Mouse (Mus musculus) limb, embryonic 10.5 days (tissue): ENCODE results near the gene Olfr1462. TPM values are rescaled to one million over a fixed set of nuclear protein-coding genes. Genes with fewer than 3 reads are reported as not detected.

Source experiments
- DNase-seq: peaks from one replicate; pipeline ENCODE4 v3.0.0-alpha.2; 2017; ENCODE audit warnings: low spot score
- H3K27ac ChIP-seq: fragments of 300-500 bp; sonication (generic); 2 replicates; pipeline ENCODE4 v1.5.1; 2016; ENCODE audit warnings: mild to moderate bottlenecking
- H3K27me3 ChIP-seq: fragments of 300-500 bp; sonication (generic); 2 replicates; pipeline ENCODE4 v1.6.1; 2016; ENCODE audit warnings: low read depth, mild to moderate bottlenecking; ENCODE audit not compliant: poor library complexity, severe bottlenecking
- H3K36me3 ChIP-seq: fragments of 300-500 bp; sonication (generic); 2 replicates; pipeline ENCODE4 v1.6.1; 2016; ENCODE audit warnings: mild to moderate bottlenecking, moderate library complexity
- H3K4me1 ChIP-seq: fragments of 300-500 bp; sonication (generic); 2 replicates; pipeline ENCODE4 v1.6.1; 2016
- H3K4me3 ChIP-seq: fragments of 300-500 bp; sonication (generic); 2 replicates; pipeline ENCODE4 v1.5.1; 2016; ENCODE audit warnings: mild to moderate bottlenecking, moderate library complexity
- H3K9me3 ChIP-seq: fragments of 300-500 bp; sonication (generic); replicated peaks from 2 replicates; pipeline ENCODE4 v1.6.1; 2016; ENCODE audit warnings: mild to moderate bottlenecking
- WGBS: fragments of 180-500 bp; shearing (Covaris S2); methylation state at CpG from one replicate; pipeline ENCODE4 v1.1.7; 2016; 5-methylcytosine and 5-hydroxymethylcytosine counted together
- polyA plus RNA-seq: library from polyadenylated mRNA; unstranded; fragments of >200 nt; fragmentation: Nextera tagmentation; extraction: Ambion mirVana; gene quantifications from 2 replicates; pipeline ENCODE4 v1.2.1, GENCODE M21; 2016

The Olfr1462 gene
- polyA plus RNA-seq: not detected in 2 replicates

DNA sequence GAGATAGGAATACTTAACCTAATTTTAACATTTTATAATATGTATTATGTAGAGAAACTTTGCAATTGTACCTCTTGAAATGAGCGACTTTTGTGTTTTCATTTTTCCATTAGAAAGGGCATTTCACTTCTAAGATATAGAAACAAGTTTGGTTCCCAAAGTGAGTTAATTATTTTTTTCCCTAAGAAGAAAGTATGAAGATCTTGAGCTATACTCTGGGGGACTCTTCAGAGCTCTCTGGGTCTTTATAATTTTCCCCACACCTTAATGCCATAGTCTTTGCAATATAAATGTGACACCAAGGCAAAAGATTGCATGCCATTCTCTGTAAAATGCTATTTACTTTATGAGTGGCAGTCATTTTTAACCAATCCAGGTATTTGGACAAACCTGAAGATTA lies at the start of gene Olfr1462:
Olfr1462 (plus strand) TSS at position 301 of the 400 bp plus-strand sequence.
- Histone ChIP-seq H3K4me3 (no peak within 1 kb of the TSS), H3K9me3 (no peaks in the 10 kb centered on the region), H3K27me3 (no peaks in the 10 kb centered on the region), H3K27ac (no peak within 1 kb of the TSS), H3K4me1 (no peaks in the 10 kb centered on the region), H3K36me3 (no peaks in the 10 kb centered on the region)
- WGBS: 84% methylated on average over 1 of the region's 1 CpGs
- no peak for DNase-seq

DNA sequence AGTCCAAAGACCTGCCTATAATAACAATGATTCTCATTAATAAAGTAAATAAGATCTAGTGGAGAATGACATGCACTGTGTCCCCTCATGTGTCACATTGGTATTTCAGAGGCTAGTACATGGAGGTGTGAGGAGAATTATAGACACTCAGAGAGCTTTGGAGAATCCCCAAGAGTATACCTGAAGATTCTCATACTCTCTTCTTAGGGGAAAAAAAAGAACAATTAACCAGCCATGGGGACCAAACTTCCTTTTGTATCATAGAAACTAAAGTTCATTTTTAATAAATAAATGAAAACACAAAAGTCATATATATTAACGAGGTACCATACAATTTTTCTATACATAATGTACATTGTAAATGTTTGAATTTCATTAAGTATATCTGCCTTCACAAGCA lies 36.1 kb upstream of the Olfr1462 start, which contains the start of gene Olfr1459:
Olfr1459 (minus strand) TSS at position 101 of the 400 bp plus-strand sequence.
- 73% methylated on average over 1 of the region's 1 CpGs for WGBS
- H3K9me3 ChIP-seq: 0 out of 2 replicates have a peak, but pooled peaks cover 3% of the 10 kb centered on the region
- H3K36me3 ChIP-seq: no peaks in the 10 kb centered on the region
- no peaks in the 10 kb centered on the region for H3K27me3 ChIP-seq
- no peak within 1 kb of the TSS for H3K4me3 ChIP-seq
- no peak for DNase-seq
- H3K4me1 ChIP-seq: no peaks in the 10 kb centered on the region
- no peak within 1 kb of the TSS for H3K27ac ChIP-seq

DNA sequence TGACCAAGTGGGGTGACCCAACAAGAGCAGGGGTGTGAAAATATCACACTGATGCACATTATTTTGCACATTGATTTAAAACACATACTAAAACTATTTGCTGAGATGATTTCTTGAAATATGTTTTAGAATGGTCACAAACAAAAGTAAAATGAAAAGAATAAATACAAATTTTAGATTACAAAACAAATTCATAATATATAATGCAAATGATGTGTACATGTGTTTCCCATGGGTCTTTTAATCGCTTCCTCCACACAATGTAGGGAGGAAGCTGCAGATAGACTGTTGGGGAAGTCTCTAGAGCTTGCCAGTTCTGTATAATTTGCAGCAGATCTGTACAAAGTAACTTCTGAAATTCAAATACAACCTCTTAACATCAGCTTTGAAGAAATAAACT lies 22.8 kb upstream of the Olfr1462 start, which contains the start of gene Olfr1461:
Olfr1461 (plus strand) TSS at position 301 of the 400 bp plus-strand sequence.
- Histone ChIP-seq H3K27ac (no peak within 1 kb of the TSS), H3K36me3 (no peaks in the 10 kb centered on the region), H3K4me1 (no peaks in the 10 kb centered on the region), H3K27me3 (no peaks in the 10 kb centered on the region), H3K9me3 (no peaks in the 10 kb centered on the region), H3K4me3 (no peak within 1 kb of the TSS)
- DNase-seq: no peak
- 57% methylated on average over 1 of the region's 1 CpGs for WGBS

GRCm38 (mm10) chr19:13221666-13222065 lies 36.1 kb downstream of the Olfr1462 start:
- whole genome bisulfite sequencing: 92% methylated on average over 11 of the region's 11 CpGs
- no peaks in the 10 kb centered on the region for H3K36me3 ChIP-seq
- H3K9me3 ChIP-seq: peaks cover 4% of the 10 kb centered on the region; the same call in 1 of the 2 replicates
- H3K27me3 ChIP-seq: no peaks in the 10 kb centered on the region
- no peak for DNase-seq
- no peaks in the 10 kb centered on the region for H3K4me1 ChIP-seq
- no peak overlapping the region for H3K4me3 ChIP-seq
- H3K27ac ChIP-seq: no peak overlapping the region

GRCm38 (mm10) chr19:13231028-13231427 lies 45.5 kb downstream of the Olfr1462 start, which contains the start of gene Olfr1463:
Gene Olfr1463, plus strand, starts transcription at chr19:13231328.
- Histone ChIP-seq H3K27me3 (no peaks in the 10 kb centered on the region), H3K36me3 (no peaks in the 10 kb centered on the region), H3K27ac (no peak within 1 kb of the TSS), H3K4me3 (no peak within 1 kb of the TSS), H3K9me3 (no peaks in the 10 kb centered on the region; the same call in 1 of the 2 replicates), H3K4me1 (no peaks in the 10 kb centered on the region)
- no peak for DNase-seq

Other genes with a start within 250 kb of the Olfr1462 start
- not detected in 2 replicates for gene Olfr1450, start 235.5 kb upstream of the Olfr1462 start, polyA plus RNA-seq
- gene Olfr1451, start 190.7 kb upstream of the Olfr1462 start, polyA plus RNA-seq: not detected in 2 replicates
- gene Olfr1453, start 157.4 kb upstream of the Olfr1462 start, polyA plus RNA-seq: not detected in 2 replicates
- gene Olfr1454, start 125.1 kb upstream of the Olfr1462 start, polyA plus RNA-seq: not detected in 2 replicates
- gene Olfr1457, start 87.8 kb upstream of the Olfr1462 start, polyA plus RNA-seq: not detected in 2 replicates
- not detected in 2 replicates for gene Olfr1458, start 79.0 kb upstream of the Olfr1462 start, polyA plus RNA-seq
- gene Olfr1459, start 36.2 kb upstream of the Olfr1462 start, polyA plus RNA-seq: not detected in 2 replicates
- gene Olfr1461, start 22.7 kb upstream of the Olfr1462 start, polyA plus RNA-seq: not detected in 2 replicates
- not detected in 2 replicates for gene Olfr1463, start 45.6 kb downstream of the Olfr1462 start, polyA plus RNA-seq
- not detected in 2 replicates for gene Olfr1465, start 129.8 kb downstream of the Olfr1462 start, polyA plus RNA-seq
- gene Olfr1466, start 153.1 kb downstream of the Olfr1462 start, polyA plus RNA-seq: not detected in 2 replicates
- gene Olfr1467, start 176.5 kb downstream of the Olfr1462 start, polyA plus RNA-seq: not detected in 2 replicates
- not detected in 2 replicates for gene Olfr1469, start 222.1 kb downstream of the Olfr1462 start, polyA plus RNA-seq